Mouse (Mus musculus): ENCODE results near the gene Gcn1l1.

- TF ChIP-seq CTCF (conservative IDR thresholded peaks at IDR 0.05 in 1 of 2, IDR thresholded peaks at IDR 0.05 in 1 of 2; ENCODE audit: low read depth in 2 of 2, low read length in 2 of 2): no peak
- no peak; the same call in 1 of the 2 replicates for TF ChIP-seq MXI1 (IDR thresholded peaks at IDR 0.05; ENCODE audit: low read depth, low read length)
- no peak for TF ChIP-seq POLR2A (IDR thresholded peaks at IDR 0.05; ENCODE audit: low read depth, low read length)
- TF ChIP-seq ZC3H11A (IDR thresholded peaks at IDR 0.05; ENCODE audit: low read depth, low read length): no peak
- TF ChIP-seq E2F4 (IDR thresholded peaks at IDR 0.05; ENCODE audit: insufficient replicate concordance, low read depth, low read length): no peak
- no peak for TF ChIP-seq BHLHE40 (IDR thresholded peaks at IDR 0.05; ENCODE audit: low read depth, low read length)
- peak; percentile 62 for TF ChIP-seq SIN3A (IDR thresholded peaks at IDR 0.05; ENCODE audit: low read length)
- TF ChIP-seq MAX (IDR thresholded peaks at IDR 0.05; ENCODE audit: low read length): no peak
- TF ChIP-seq TCF12 (IDR thresholded peaks at IDR 0.05; ENCODE audit: low read depth, low read length): no peak
- no peak for TF ChIP-seq MAZ (IDR thresholded peaks at IDR 0.05; ENCODE audit: low read depth, low read length)
- no peak for TF ChIP-seq TBP (conservative IDR thresholded peaks at IDR 0.05; ENCODE audit: low read depth, low read length)
Observed at GRCm38 (mm10) chr5:115560336-115560905, 4.6 kb upstream of the Gcn1l1 start.
